Mouse (Mus musculus): ENCODE results near the gene Ddx6.

Gene Ddx6

DNA sequence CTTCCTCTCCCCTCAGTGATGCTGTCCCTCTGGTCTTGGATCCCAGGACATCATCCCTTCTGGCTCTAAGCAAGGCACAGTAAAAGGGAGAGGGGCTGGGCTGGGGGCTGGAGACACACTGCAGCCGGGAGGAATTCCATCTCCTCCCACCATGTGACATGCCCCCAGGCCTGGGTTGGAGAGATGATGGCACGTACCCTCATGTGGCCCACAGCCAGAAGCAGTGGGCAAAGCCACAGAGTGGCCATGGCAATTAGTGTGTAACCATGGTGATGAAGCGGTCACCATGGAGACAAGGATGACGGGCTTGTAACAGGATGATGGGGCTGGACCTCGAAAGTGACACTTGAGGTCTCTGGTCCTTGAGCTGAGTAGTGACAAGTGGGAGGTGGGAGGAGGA lies 81.9 kb downstream of the Ddx6 start:
- DNase-seq (ENCODE audit: low spot score) = no peak

DNA sequence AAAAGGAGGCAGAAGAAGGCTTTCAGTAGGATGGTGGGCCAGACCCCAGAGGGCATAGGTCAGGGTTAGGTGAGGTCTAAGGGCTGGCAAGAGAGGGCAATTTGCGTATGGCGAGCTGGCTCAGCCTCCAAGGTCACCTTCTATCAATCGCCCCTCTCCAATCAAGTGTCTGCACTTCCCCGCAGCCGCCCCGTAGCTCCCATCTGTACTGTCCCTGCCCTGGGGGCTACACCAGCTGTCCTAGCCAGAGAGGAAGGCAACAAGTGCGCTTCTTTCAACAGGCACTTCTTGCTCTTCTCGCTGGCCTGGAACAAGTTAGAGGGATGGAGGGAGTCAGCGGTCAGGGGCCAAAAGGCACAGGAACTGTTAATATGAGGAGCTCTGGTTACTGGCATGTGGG lies 83.3 kb downstream of the Ddx6 start:
- no peak for DNase-seq (ENCODE audit: low spot score)
